Mouse (Mus musculus) ES-E14 (cell line): ENCODE data around the gene Gtpbp4.

ENCODE experiments used
- CHD2 ChIP-seq: IDR thresholded peaks from 2 replicates; pipeline ENCODE4 v1.6.1; 2014; ENCODE audit warnings: mild to moderate bottlenecking, low read depth, low read length, inconsistent platforms
- HCFC1 ChIP-seq: IDR thresholded peaks from 2 replicates; pipeline ENCODE4 v1.6.1; 2012; ENCODE audit warnings: low read length, inconsistent platforms, borderline replicate concordance; ENCODE audit not compliant: insufficient read depth
- ZC3H11A ChIP-seq: IDR thresholded peaks from 2 replicates; pipeline ENCODE4 v1.6.1; 2012; ENCODE audit warnings: low read depth, mild to moderate bottlenecking, inconsistent platforms, low read length, borderline replicate concordance

DNA sequence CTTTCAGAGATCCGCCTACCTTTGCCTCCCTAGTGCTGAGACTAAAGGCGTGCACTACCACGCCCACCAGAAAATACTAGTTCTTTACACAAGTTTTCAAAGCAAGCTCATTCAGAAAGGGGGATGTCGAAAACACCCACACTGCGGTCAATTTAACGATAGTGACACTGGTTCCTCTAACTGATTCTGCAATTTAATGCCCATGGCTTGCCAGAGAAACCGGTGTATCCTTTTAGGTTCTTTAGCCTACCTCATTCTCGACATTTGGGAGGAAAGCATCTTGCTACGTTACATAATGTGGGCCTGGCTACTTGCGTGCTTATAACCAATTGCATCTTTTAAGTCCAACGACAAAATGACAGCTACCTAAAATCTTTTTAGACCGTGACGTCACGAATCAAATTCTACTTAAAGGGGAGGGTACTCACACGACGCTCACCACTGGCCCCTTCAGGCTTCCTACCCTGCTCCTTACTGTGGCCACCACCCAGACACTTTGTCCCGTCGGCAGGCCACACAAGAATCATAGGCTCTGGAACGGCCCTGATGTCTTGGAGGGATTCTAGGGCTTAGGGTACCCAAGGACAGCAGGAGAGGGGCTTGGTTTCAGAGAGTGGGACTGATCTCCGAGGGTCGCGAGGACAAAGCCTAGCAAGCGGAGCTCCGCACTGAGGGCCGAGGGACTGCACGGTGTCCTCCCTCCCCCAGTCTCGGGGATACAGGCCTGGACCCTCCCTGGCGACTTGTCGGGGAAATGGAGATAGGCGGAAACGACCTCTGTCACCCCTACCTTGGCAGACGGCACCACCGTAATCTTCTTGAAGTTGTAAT, 509 bp downstream of the Gtpbp4 start:
- TF ChIP-seq CHD2 (no peak), HCFC1 (no peak), ZC3H11A (no peak)
